Mouse (Mus musculus): ENCODE data around the gene Smarcad1.

- TF ChIP-seq CTCF (IDR thresholded peaks at IDR 0.05; ENCODE audit: extremely low read depth, insufficient read length, insufficient replicate concordance, low read depth, low read length) (no peak), POLR2A (IDR thresholded peaks at IDR 0.05; ENCODE audit: low read depth, low read length) (no peak)
These were observed 36.8 kb downstream of the Smarcad1 start for GRCm38 (mm10) chr6:65079139-65079538.

All from small intestine, adult 2 months (tissue).